Mouse (Mus musculus) liver (tissue): ENCODE results near the gene Zbtb11.
"Not testable (repeated sequence)": the region's sequence is repeated elsewhere in the genome, so short reads cannot be mapped to it uniquely, and the experiment has no call there.

ENCODE experiments used
- DNase-seq: peaks from one replicate; pipeline ENCODE4 v3.0.0-alpha.2; 2020; ENCODE audit warnings: mixed read lengths

Gene Zbtb11

GRCm38 (mm10) chr16:55973431-55974255 lies at the start of gene Zbtb11:
Gene Zbtb11, plus strand, starts transcription at chr16:55973883.
- DNase-seq, result peak; percentile 98

- peak; percentile 26 for DNase-seq
These were observed 49.7 kb upstream of the Zbtb11 start for GRCm38 (mm10) chr16:55924010-55924409.

GRCm38 (mm10) chr16:55933681-55934343 lies 39.9 kb upstream of the Zbtb11 start:
- peak; percentile 57 for DNase-seq

- peak; percentile 90 for DNase-seq
These were observed 39.1 kb upstream of the Zbtb11 start, which contains the start of gene Cep97 for GRCm38 (mm10) chr16:55934453-55935037. Gene Cep97, minus strand, starts transcription at chr16:55934855.

- no peak for DNase-seq
These were observed 34.9 kb upstream of the Zbtb11 start for GRCm38 (mm10) chr16:55938761-55939160.

GRCm38 (mm10) chr16:55939703-55940102 lies 34.0 kb upstream of the Zbtb11 start:
- DNase-seq, result no peak

- no peak for DNase-seq
These were observed 32.9 kb upstream of the Zbtb11 start for GRCm38 (mm10) chr16:55940781-55941180.

- DNase-seq, result no peak
These were observed 26.4 kb upstream of the Zbtb11 start for GRCm38 (mm10) chr16:55947266-55947665.

- DNase-seq, result not testable (repeated sequence)
These were observed 25.7 kb upstream of the Zbtb11 start for GRCm38 (mm10) chr16:55947876-55948410.

- DNase-seq, result peak; percentile 48
These were observed 24.7 kb upstream of the Zbtb11 start for GRCm38 (mm10) chr16:55948963-55949362.

- no peak for DNase-seq
These were observed 23.2 kb upstream of the Zbtb11 start for GRCm38 (mm10) chr16:55950462-55950861.

GRCm38 (mm10) chr16:55950946-55951678 lies 22.6 kb upstream of the Zbtb11 start:
- peak; percentile 81 for DNase-seq

GRCm38 (mm10) chr16:55951679-55952327 lies 21.9 kb upstream of the Zbtb11 start:
- no peak for DNase-seq

GRCm38 (mm10) chr16:55952771-55953170 lies 20.9 kb upstream of the Zbtb11 start:
- DNase-seq, result no peak

- not testable (repeated sequence) for DNase-seq
These were observed 19.5 kb upstream of the Zbtb11 start for GRCm38 (mm10) chr16:55954196-55954595.

- DNase-seq, result not testable (repeated sequence)
These were observed 10.6 kb upstream of the Zbtb11 start for GRCm38 (mm10) chr16:55963068-55963467.

GRCm38 (mm10) chr16:55964126-55964949 lies 9.3 kb upstream of the Zbtb11 start:
- DNase-seq, result peak; percentile 48

GRCm38 (mm10) chr16:55966212-55966871 lies 7.3 kb upstream of the Zbtb11 start, which contains the start of gene Rpl24:
Gene Rpl24, plus strand, starts transcription at chr16:55966275.
- DNase-seq, result peak; percentile 92

GRCm38 (mm10) chr16:55967221-55967620 lies 6.5 kb upstream of the Zbtb11 start:
- DNase-seq, result no peak

GRCm38 (mm10) chr16:55969147-55969546 lies 4.5 kb upstream of the Zbtb11 start:
- peak; percentile 59 for DNase-seq
